Mouse (Mus musculus) neural tube, embryonic 13.5 days (tissue): Measurements from ENCODE around the gene Arid3a. TPM values are rescaled to one million over a fixed set of nuclear protein-coding genes. Genes with fewer than 3 reads are reported as not detected.
A peak's percentile ranks its signal among the peaks of the same experiment; 100 is the strongest.
"Not testable (repeated sequence)": the region's sequence is repeated elsewhere in the genome, so short reads cannot be mapped to it uniquely, and the experiment has no call there.

Source experiments
- ATAC-seq: fragments of 200-750 bp; cut with Nextera tagmentation; 2 replicates; pipeline ENCODE4 v1.8.0; 2017; ENCODE audit warnings: low read depth, mild to moderate bottlenecking, moderate TSS enrichment, moderate library complexity
- H3K27ac ChIP-seq: fragments of 300-500 bp; sonication (generic); replicated peaks from 2 replicates; pipeline ENCODE4 v1.5.1; 2015; ENCODE audit warnings: moderate library complexity, mild to moderate bottlenecking, inconsistent platforms
- H3K27me3 ChIP-seq: fragments of 300-500 bp; sonication (generic); 2 replicates; pipeline ENCODE4 v1.6.1; 2015; ENCODE audit warnings: mild to moderate bottlenecking, inconsistent platforms
- H3K36me3 ChIP-seq: fragments of 300-500 bp; sonication (generic); 2 replicates; pipeline ENCODE4 v1.6.1; 2015; ENCODE audit warnings: mild to moderate bottlenecking, inconsistent platforms
- H3K4me1 ChIP-seq: fragments of 300-500 bp; sonication (generic); replicated peaks from 2 replicates; pipeline ENCODE4 v1.6.1; 2015; ENCODE audit warnings: inconsistent platforms
- H3K4me2 ChIP-seq: fragments of 300-500 bp; sonication (generic); 2 replicates; pipeline ENCODE4 v1.6.1; 2015; ENCODE audit warnings: inconsistent platforms, mild to moderate bottlenecking, moderate library complexity
- H3K4me3 ChIP-seq: fragments of 300-500 bp; sonication (generic); 2 replicates; pipeline ENCODE4 v1.5.1; 2015; ENCODE audit warnings: mild to moderate bottlenecking, inconsistent platforms
- H3K9ac ChIP-seq: fragments of 300-500 bp; sonication (generic); 2 replicates; pipeline ENCODE4 v1.6.1; 2015; ENCODE audit warnings: moderate library complexity, mild to moderate bottlenecking, inconsistent platforms
- H3K9me3 ChIP-seq: fragments of 300-500 bp; sonication (generic); 2 replicates; pipeline ENCODE4 v1.6.1; 2016; ENCODE audit warnings: inconsistent platforms
- WGBS: fragments of 180-500 bp; shearing (Covaris S2); methylation state at CpG from one replicate; pipeline ENCODE4 v1.1.7; 2015; 5-methylcytosine and 5-hydroxymethylcytosine counted together
- polyA plus RNA-seq: library from polyadenylated mRNA; unstranded; fragments of >200 nt; fragmentation: Nextera tagmentation; extraction: Ambion mirVana; gene quantifications from 2 replicates; pipeline ENCODE4 v1.2.1, GENCODE M21; 2015

The Arid3a gene
- polyA plus RNA-seq, 1 experiment from 2014 or later = 5.4 TPM

DNA sequence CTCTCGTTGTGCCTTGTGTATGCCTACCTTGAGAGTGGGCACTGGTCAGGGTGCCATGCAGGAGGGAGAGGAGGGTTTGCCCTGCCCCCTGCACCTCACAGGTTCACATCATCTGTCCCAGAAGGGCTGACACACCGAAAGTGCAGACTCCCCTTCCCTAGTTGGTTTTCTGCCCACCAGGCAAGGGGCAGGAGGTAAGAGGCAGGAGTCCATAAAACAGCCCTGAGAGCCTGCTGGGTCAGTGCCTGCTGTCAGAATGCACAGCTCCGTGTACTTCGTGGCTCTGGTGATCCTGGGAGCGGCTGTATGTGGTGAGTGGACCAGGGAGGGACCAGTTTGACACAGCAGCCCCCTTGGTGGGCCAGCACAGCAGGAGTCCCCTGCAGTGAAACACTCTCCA is 36.2 kb upstream of the Arid3a start, which contains the start of gene Cfd:
TSS of gene Cfd (plus strand) at position 184 of the 400 bp plus-strand sequence.
- no peaks in the 10 kb centered on the region for H3K4me1 ChIP-seq
- H3K4me2 ChIP-seq = no peak within 1 kb of the TSS
- no peaks in the 10 kb centered on the region for H3K9me3 ChIP-seq
- H3K27ac ChIP-seq = no peak within 1 kb of the TSS
- 49% methylated on average over 5 of the region's 5 CpGs for WGBS
- 0 out of 2 replicates have a peak within 1 kb of the TSS, but pooled peaks have one; percentile 5 for H3K9ac ChIP-seq
- ATAC-seq = no peak
- H3K27me3 ChIP-seq = no peaks in the 10 kb centered on the region; the same call in 1 of the 2 replicates
- H3K4me3 ChIP-seq = no peak within 1 kb of the TSS
- H3K36me3 ChIP-seq = peaks cover 15% of the 10 kb centered on the region

DNA sequence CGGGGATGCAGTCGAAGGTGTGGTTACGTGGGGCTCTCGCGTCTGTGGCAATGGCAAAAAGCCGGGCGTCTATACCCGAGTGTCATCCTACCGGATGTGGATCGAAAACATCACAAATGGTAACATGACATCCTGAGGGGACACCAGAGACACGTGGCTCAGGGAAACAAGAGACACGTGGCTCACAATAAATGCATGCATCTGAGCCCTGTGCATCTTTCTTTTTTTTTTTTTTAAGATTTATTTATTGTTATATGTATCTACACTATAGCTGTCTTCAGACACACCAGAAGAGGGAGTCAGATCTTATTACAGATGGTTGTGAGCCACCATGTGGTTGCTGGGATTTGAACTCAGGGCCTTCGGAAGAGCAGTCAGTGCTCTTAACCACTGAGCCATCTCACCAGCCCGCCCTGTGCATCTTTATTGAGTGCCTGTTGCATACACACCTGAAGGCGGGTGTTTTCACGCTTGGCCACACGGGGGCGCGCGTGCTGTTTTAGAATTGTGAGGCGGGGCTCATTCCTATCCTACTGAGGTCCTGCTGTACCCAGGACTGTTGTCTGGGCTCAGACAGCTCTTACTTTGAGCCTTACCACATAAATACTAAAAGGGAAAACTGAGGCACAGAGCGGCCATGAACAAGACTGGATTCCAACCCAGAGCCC is 34.3 kb upstream of the Arid3a start:
- not testable (repeated sequence) for H3K9me3 ChIP-seq, H3K4me1 ChIP-seq, H3K9ac ChIP-seq, H3K27me3 ChIP-seq, H3K4me2 ChIP-seq, H3K27ac ChIP-seq, H3K4me3 ChIP-seq
- 43% methylated on average over 22 of the region's 22 CpGs for WGBS
- peaks cover 34% of the 10 kb centered on the region for H3K36me3 ChIP-seq
- ATAC-seq = peak; percentile 54

DNA sequence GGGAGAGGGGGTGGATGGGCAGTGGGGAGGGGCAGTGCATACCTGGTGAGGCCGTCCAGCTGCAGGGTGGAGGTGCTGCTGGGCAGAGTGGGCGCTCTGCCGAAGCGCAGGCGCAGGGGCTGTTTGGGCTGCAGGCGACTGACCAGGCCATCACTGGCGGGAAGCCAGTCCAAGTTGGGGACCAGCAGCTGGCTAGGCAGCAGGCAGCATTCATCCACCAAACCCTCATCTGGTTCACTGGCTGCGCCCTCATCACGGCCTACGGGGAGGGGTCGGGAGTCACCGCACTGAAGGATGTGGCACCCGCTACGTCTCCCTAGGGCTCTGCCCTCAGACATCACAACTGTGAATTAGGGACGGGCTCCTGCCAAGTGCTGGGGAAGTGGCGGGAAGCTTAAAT is 30.5 kb upstream of the Arid3a start:
- H3K4me2 ChIP-seq = no peak overlapping the region
- no peak overlapping the region for H3K9ac ChIP-seq
- WGBS = 90% methylated on average over 15 of the region's 16 CpGs
- peaks cover 12% of the 10 kb centered on the region for H3K4me1 ChIP-seq
- H3K36me3 ChIP-seq = peaks cover 58% of the 10 kb centered on the region
- no peak overlapping the region for H3K27ac ChIP-seq
- H3K27me3 ChIP-seq = peaks cover 9% of the 10 kb centered on the region
- no peaks in the 10 kb centered on the region for H3K9me3 ChIP-seq
- no peak overlapping the region for H3K4me3 ChIP-seq
- no peak for ATAC-seq

DNA sequence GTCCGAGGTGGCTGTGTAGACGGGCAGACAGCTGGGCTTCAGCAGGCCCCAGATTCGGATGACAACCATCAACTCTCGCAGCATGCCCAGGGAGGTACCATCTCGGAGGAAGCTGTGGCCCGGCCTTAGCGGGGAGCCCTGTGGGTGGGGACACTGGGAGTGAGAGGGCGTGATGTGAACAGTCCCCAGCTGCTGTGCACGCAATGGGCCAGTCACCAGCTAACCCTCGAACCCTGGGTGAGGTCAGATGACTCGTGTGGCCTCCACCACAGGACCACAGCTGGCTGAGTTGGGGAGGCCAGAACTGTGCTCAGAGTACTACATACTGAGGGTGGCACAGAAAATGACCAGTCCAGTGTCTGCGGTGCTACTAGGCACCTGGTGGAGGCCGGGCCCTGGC is 30.0 kb upstream of the Arid3a start:
- Histone ChIP-seq H3K27ac (no peak overlapping the region), H3K4me2 (no peak overlapping the region), H3K9ac (no peak overlapping the region), H3K27me3 (peaks cover 9% of the 10 kb centered on the region), H3K36me3 (peaks cover 58% of the 10 kb centered on the region), H3K4me3 (no peak overlapping the region), H3K9me3 (no peaks in the 10 kb centered on the region), H3K4me1 (peaks cover 15% of the 10 kb centered on the region)
- no peak for ATAC-seq
- 87% methylated on average over 13 of the region's 13 CpGs for WGBS

DNA sequence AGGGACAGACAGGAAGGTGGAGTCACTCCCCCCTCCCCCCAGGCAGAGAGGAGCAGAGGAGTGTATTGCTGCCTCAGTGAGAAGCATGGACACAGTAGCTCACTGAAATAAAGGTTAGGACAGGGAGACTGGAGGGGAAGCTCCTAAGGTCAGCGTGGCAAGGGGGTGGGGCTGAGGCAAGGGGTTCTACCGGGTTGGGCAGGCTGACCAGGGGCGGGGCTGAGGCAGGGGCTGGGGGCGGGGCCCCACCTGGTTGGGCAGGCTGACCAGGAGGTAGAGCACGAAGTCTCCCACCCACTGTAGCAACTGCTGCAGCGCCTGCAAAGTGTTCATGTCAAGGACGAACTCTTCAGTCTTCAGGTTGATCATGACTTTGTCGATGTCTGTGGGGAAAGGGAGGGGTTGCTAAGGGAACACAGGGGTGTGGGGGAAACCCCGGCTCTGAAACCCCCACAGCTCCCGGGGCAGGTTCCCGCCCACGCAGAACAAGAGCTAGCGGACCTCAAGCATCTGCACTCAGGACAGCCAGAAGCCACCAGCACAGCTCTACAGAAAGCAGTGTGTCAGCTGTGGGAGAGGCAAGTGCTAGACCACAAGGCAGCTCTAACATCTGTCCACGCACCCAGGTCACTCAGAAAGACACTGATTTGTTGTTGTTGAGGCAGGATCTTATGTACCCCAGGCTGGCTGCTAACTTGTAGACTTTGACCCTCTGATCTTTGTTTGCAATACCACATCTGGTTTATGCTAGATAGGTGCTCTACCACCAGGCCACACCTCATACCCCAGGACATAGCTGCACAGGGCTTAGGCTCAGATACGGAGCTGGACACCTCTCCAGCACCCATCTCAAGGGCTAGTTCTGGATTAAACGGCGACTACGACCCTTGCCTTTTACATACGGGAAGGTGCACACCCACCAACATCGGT is 29.3 kb upstream of the Arid3a start:
- Histone ChIP-seq H3K36me3 (peaks cover 62% of the 10 kb centered on the region), H3K4me3 (no peak overlapping the region), H3K9me3 (no peaks in the 10 kb centered on the region), H3K4me2 (no peak overlapping the region), H3K27me3 (peaks cover 9% of the 10 kb centered on the region), H3K27ac (no peak overlapping the region), H3K9ac (no peak overlapping the region), H3K4me1 (peaks cover 15% of the 10 kb centered on the region)
- no peak for ATAC-seq
- 51% methylated on average over 20 of the region's 20 CpGs for WGBS

DNA sequence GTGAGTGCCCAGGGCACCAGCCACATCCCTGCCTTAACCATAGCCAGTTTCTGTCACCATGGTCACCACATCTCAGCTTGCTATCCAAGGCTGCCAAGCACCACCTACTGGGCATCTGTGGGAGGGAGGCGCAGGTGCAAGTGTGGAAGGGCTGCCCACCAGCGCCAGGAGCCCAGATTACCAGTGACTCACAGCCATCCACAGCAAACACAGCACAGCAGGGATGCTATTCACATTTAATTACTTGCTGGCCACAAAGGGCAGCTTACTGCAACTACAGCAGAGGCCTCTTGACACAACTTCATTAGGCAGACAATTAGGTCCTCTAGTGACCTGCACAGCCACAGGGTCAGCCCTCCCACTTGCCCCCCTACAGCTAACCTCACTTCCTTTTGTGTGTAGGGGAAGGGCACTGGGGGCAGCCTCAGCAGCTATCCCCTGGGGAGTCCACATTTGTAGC is 25.9 kb upstream of the Arid3a start:
- ATAC-seq = peak; percentile 63; the same call in 1 of the 2 replicates
- no peak overlapping the region for H3K4me2 ChIP-seq
- peaks cover 15% of the 10 kb centered on the region for H3K4me1 ChIP-seq
- H3K36me3 ChIP-seq = peaks cover 77% of the 10 kb centered on the region
- peak overlapping the region; percentile 54 for H3K9ac ChIP-seq
- 0% methylated on average over 2 of the region's 2 CpGs for WGBS
- H3K27me3 ChIP-seq = peaks cover 9% of the 10 kb centered on the region
- H3K4me3 ChIP-seq = no peak overlapping the region
- H3K9me3 ChIP-seq = no peaks in the 10 kb centered on the region
- peak overlapping the region; percentile 56 for H3K27ac ChIP-seq

DNA sequence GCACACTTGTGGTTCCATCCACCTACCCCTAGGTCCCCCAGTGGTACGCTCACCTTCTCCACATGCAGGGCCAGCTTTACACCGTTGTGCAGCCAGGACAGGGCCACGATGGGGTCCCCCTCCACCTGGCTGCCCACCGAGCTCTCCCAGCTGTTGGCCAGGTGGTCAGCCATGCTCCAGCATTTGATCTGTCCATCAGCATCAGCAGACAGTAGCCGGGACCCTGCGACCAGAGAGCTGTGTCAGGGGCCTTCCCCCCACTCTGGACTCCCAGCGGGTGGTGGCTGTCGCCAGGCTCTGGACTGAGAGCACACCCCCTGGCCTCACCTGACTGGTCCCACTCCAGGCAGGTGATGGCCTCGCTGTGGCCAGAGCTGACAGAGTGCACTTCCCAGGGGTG is 20.1 kb upstream of the Arid3a start:
- H3K27me3 ChIP-seq = no peaks in the 10 kb centered on the region
- H3K4me3 ChIP-seq = no peak overlapping the region
- H3K9me3 ChIP-seq = no peaks in the 10 kb centered on the region
- peaks cover 65% of the 10 kb centered on the region for H3K36me3 ChIP-seq
- ATAC-seq = no peak
- no peak overlapping the region for H3K27ac ChIP-seq
- H3K4me2 ChIP-seq = no peak overlapping the region
- peaks cover 20% of the 10 kb centered on the region for H3K4me1 ChIP-seq
- WGBS = 90% methylated on average over 9 of the region's 9 CpGs
- no peak overlapping the region for H3K9ac ChIP-seq

DNA sequence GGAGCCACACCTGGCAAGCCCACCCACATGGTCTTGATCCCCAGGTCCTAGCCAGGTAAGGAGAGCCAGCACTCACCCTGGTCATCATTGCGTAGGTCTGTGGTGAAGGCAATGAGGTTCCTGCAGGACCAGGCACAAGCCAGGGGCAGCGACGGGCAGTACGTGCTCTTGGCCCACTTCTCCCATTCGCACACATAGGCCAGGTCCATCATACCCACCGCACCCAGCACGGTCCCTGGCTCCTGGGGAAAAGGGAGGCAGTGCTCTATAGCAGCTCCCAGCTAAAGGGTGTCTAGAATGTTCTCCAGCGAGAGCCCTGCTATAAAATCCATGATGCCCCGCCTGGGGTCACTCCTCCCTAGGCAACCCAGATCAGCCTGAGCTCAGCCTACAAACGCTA is 19.4 kb upstream of the Arid3a start:
- H3K4me3 ChIP-seq = no peak overlapping the region
- no peak overlapping the region for H3K9ac ChIP-seq
- no peaks in the 10 kb centered on the region for H3K9me3 ChIP-seq
- H3K4me1 ChIP-seq = peaks cover 20% of the 10 kb centered on the region
- 93% methylated on average over 10 of the region's 10 CpGs for WGBS
- H3K36me3 ChIP-seq = peaks cover 69% of the 10 kb centered on the region
- no peaks in the 10 kb centered on the region for H3K27me3 ChIP-seq
- no peak for ATAC-seq
- no peak overlapping the region for H3K4me2 ChIP-seq
- H3K27ac ChIP-seq = no peak overlapping the region

DNA sequence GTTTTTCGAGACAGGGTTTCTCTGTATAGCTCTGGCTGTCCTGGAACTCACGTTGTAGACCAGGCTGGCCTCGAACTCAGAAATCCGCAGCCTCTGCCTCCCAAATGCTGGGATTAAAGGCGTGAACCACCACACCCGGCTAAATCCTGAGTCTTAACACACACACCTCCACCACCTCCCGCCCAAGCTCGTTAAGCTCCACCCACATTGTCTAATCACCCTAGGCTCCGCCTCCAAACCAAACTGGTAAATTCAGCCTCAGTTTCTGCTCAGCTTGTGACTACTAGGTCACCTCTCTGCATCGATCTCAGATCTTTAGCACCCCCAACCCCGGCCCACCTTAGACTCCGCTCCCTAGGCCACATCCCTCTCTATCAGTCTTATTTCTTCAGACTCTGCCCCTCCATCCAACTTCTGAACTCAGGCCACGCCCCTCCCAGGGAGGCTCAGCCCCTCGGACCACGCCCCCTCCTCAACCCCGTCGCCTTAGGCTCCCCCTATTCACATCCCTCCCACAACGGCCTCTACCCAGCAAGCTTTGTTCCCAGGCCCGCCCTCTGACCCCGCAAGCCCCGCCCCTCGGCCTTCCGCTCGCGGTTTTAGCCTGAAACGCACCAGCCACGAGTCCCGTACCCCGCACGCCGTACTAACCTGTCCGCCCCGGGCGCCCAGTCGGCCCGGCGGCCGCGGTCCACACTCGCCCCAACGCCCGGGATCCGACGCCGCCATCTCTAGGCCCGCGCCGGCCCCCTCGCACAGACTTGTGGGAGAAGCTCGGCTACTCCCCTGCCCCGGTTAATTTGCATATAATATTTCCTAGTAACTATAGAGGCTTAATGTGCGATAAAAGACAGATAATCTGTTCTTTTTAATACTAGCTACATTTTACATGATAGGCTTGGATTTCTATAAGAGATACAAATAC is 18.4 kb upstream of the Arid3a start, which contains the start of gene Med16:
TSS of gene Med16 (minus strand) at position 757 of the 925 bp plus-strand sequence.
- ATAC-seq = peak; percentile 93

GRCm38 (mm10) chr10:79909092-79909922 is 17.5 kb upstream of the Arid3a start:
- peak overlapping the region; percentile 98 for H3K27ac ChIP-seq
- H3K9ac ChIP-seq = peak overlapping the region; percentile 90
- H3K36me3 ChIP-seq = peaks cover 55% of the 10 kb centered on the region
- peaks cover 26% of the 10 kb centered on the region for H3K4me1 ChIP-seq
- peak overlapping the region; percentile 66 for H3K4me3 ChIP-seq
- 25% methylated on average over 14 of the region's 14 CpGs for WGBS
- ATAC-seq = peak; percentile 71
- H3K27me3 ChIP-seq = no peaks in the 10 kb centered on the region
- no peaks in the 10 kb centered on the region for H3K9me3 ChIP-seq
- peak overlapping the region; percentile 52 for H3K4me2 ChIP-seq

More for the DNA sequence above, 18.4 kb upstream of the Arid3a start, which contains the start of gene Med16:
- H3K27me3 ChIP-seq = no peaks in the 10 kb centered on the region
- 2% methylated on average over 50 of the region's 52 CpGs for WGBS
- H3K9me3 ChIP-seq = no peaks in the 10 kb centered on the region
- H3K4me2 ChIP-seq = peak within 1 kb of the TSS; percentile 52
- peaks cover 20% of the 10 kb centered on the region for H3K4me1 ChIP-seq
- peaks cover 62% of the 10 kb centered on the region for H3K36me3 ChIP-seq
- peak within 1 kb of the TSS; percentile 66 for H3K4me3 ChIP-seq
- peak within 1 kb of the TSS; percentile 90 for H3K9ac ChIP-seq
- peak within 1 kb of the TSS; percentile 98 for H3K27ac ChIP-seq

DNA sequence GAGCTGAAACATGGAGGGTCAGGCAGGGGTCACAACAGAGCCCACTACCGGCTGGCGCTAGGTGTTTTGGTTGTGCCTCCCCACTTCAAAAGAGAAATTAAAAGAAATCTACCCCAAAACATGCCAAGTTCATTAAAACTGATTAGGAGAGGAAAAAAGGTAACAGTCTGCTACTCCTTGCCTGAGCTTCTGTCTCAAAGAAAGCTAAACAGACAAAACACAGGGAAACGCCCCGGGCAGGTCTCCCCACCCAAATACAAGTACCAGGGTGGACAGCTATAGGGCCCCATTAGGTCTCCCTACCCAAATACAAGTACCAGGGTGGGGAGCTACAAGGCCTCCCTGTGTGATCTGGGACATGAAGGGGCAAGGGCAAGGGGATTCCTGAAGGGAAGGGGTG is 16.3 kb upstream of the Arid3a start, which contains the start of gene Gm26602:
TSS of gene Gm26602 (plus strand) at position 301 of the 400 bp plus-strand sequence.
- no peaks in the 10 kb centered on the region for H3K27me3 ChIP-seq
- peaks cover 39% of the 10 kb centered on the region for H3K4me1 ChIP-seq
- H3K9ac ChIP-seq = peak within 1 kb of the TSS; percentile 61; the same call in 1 of the 2 replicates
- WGBS = 96% methylated on average over 4 of the region's 4 CpGs
- peak within 1 kb of the TSS; percentile 52; the same call in 1 of the 2 replicates for H3K4me2 ChIP-seq
- H3K27ac ChIP-seq = peak within 1 kb of the TSS; percentile 98
- no peak for ATAC-seq
- H3K9me3 ChIP-seq = no peaks in the 10 kb centered on the region
- H3K36me3 ChIP-seq = peaks cover 42% of the 10 kb centered on the region
- H3K4me3 ChIP-seq = no peak within 1 kb of the TSS
